Mouse (Mus musculus) spleen, postnatal 36 days (tissue): ENCODE measurements around the gene Foxp4.
A peak's percentile ranks its signal among the peaks of the same experiment; 100 is the strongest.

Source experiments
- DNase-seq, 2 experiments: peaks; one replicate each; pipeline ENCODE4 v3.0.0; 2022; ENCODE audit warnings: low spot score in 2 of 2, mixed read lengths in 1 of 2

Foxp4 gene

DNA sequence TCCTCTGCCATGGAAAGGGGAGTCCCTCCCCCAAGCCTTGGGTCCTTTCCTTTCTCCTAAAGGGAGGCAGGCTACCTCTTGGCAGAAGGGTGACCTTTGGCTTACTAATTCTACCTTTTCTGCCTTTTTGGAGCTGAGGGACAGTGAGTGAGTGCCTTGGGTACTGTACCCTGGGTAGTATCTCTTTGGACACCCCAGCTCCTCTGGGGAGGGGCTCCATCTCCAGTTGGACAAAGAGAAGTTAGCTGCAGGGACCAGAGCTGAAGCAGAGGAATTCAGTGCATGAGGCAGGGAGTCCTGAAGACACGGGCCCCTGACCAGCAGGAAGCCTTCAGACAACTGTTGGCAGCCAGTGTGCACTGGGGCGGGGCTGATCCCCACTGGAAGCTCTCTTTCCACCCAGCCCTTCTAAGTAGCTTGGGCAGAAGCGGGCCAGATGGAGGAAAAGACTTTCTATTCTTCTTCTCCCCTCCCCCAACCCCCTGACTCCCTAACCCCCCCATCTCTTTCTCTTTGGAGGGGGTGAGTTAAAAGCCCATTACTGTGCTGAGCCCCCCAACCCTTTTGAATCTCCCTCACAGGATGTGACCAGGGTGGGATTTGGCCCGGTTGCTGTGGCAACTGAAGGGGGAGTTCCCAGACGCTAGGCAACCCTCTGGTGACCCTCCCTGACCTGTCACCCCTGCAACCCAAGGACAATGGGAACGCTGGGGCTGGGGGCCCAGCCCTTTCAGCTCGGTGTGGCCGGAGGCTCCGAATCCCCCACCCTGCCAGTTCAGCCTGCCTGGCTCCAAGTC lies 26.3 kb downstream of the Foxp4 start:
- DNase-seq, result no peak

DNA sequence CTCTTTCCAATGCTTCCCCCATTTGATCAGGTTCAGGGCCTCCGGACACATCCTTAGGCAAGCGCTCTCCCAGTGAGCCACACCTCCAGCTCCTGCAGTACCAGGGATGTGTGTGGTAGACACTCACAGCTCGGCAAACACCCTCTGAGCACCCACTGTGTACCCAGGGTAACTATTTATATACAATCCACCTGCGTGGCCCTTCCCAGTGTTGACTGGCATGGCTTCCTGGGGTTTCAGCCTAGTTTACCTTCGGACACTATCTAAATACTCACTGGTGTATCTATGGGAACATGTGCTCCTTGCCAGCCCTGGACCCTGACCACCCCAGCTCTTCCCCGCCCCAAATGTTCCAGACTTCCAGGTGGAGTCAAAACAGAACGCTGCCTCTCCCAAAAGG lies 34.7 kb downstream of the Foxp4 start:
- DNase-seq, result no peak

DNA sequence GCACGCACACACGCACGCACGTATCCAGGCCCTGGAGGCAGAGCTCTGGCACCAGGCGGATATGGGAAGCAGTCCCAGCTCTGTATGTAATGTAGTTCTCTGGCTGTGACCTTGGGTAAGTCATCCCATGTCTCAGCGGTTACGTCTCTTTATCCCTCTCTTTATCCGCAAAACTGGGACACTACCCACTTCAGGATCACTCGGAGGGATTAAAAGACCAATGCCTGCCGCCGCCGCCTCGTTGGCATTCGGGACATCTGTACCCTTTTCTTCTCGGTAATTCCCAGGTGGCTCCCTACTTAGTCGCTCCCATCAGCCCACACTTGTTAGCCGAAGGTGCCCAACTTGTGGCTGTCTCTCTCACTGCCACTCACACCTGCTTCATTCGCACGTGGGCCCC lies 35.2 kb downstream of the Foxp4 start:
- DNase-seq, result no peak

DNA sequence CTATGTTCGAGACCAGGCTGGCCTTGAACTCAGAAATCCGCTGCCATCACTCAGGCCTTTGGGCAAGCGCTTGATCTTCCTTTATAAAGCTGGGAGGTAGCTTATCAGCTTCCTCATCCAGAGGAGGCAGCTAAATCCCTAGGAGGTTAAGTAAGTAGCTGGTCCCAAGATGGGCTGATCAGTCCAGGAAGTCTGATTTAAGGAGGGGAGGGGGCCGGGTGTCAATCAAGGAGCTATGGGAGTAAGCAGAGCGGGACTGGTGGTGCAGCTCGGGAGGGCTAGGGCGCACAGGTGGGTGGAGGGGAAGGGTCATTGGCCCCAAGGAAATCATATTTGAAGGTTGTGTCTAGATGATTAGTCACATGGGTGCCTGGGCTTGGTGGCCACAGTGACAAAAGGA lies 35.8 kb downstream of the Foxp4 start:
- DNase-seq, result no peak

DNA sequence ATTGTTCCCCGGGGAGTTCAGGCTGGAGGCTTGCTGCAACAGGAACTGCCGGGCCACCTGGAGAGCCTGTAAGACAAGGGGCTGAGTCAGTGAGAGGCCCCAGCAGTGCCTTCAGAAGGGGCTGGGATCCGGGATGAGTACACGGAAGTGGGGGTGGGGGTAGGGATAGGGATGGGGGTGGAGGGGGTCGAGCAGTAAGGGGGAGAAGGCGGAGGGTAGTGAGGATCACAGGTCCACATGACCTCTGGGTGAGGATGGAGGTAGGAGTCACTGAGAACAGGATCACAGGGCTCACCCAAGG lies 36.3 kb downstream of the Foxp4 start:
- DNase-seq, result peak in 1 of 2 experiments; percentile 26

DNA sequence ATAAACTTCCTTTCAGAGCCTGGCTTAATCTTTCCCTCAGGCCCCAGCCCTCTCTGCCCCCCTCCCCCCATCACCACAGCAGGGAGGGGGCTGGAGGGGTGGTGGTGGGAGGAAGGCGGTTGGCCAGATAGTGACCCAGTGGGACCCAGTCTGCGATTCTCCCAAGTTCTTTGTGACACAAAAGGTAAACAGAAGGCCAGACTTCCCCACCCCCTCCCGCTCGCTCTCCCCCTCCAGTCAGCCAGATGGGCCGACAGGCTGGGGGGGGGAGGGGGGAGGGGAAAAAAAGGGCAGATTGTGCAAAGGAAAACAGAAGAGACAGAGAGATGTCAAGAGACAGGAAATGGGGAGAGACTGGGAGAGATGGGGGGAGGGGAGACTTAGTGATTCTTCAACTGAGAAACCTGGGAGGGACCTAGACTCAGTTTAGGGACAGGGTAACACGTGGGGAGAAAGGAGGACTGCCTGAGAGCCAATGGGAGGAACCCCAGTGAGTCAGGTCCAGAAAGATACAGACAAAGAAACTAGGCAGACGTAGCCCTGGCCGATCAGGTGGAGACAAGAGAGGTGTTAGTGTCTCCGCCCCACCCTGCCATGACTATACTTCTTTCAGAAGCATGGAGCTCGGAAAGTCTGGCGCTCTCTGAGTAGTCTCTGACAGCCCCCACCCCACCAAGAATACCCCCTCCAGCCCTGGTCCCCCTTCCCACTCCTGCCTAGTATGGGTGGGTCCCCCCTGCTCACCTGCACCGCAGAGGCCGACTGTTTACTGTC lies 36.9 kb downstream of the Foxp4 start:
- no peak for DNase-seq

DNA sequence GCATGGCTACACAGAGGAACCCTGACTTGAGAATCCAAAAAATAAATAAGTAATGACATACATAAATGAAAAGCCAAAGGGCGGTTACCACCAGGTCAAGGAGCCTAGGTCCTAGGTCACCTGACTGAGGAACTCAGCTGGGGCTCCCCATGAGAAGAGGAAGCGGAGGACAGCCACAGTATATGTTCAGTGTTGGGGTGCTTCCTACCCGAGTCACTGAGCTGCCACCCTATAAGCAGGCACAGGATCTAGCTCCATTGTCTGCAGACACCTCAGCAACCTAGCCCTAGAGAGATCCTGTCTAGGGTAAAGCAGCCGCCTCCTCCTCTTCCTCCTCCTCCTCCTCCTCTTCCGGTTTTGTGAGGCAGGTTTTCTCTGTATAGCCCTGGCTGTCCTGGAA lies 41.3 kb downstream of the Foxp4 start:
- DNase-seq, result peak; percentile 29 to 34

DNA sequence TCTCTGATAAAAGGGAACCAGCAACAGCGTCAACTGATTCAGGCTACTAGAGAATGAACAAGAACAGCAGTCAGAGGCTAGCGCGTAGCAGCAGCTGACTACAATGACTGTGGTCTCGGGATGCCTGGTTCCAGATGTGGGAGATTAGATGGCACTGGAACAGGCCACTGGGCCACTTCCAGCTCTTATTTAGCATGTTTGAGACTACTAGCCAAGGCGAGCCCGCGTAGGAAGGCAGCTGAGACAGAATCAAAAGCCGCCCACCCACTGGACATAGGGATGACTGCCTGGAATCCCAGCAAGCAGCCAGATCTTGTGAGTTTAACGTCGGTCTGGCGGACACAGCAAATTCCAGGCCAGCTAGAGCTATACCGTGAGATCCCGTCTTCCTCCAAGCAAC lies 43.1 kb downstream of the Foxp4 start:
- DNase-seq, result no peak

DNA sequence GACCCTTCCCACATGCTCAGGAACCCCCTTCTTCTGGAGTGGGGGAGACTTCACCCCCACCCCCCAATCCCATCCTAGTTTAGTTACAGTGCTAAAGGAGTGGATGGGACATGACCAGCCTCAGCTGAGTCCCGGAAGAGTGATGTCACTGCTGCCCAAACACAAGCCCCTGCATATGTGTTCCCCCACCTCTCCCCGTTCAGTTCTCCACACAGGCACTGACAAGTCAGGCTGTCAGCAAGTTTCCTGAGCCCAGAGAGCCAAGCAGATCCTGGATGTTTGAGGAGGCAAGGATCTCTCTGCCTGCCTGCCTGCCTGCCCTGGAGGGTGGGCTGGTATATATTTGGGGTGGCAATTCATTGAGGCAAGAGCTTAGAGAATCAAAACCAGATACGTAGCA lies 45.2 kb downstream of the Foxp4 start:
- DNase-seq, result no peak

DNA sequence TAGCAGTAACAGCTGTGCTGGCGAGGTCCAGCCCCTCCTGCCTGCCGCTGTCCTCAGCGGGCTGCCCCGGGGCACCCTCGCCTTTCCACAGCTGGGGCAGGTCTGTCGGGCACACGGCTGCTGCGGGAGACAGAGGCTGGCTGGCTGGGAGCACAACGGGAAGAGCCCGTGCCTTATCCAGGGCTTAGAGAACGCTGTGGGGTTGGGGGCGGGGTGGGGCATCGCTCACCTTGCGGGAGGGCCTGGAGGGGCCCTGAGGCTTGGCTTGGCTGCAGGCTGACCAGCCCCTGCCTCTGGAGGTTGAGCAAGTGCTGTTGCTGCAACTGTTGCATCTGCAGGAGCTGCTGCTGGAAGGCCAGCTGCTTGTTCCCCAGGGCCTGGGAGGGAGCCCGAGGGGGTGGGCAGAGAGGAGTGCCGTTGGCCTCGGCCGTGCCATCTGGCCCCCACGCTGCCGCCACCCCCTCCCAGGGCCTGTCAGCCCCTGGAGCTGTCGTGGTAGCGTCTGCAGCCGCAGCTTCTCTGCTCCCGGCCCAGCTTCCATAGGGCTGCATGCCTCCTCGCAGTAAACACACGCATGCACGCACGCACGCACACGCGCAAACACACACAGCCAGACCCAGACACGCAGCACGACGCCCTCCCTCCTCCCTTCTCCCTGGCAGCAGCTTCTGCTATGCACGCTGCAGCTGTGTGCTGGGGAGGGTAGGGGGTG lies 45.9 kb downstream of the Foxp4 start:
- no peak for DNase-seq

DNA sequence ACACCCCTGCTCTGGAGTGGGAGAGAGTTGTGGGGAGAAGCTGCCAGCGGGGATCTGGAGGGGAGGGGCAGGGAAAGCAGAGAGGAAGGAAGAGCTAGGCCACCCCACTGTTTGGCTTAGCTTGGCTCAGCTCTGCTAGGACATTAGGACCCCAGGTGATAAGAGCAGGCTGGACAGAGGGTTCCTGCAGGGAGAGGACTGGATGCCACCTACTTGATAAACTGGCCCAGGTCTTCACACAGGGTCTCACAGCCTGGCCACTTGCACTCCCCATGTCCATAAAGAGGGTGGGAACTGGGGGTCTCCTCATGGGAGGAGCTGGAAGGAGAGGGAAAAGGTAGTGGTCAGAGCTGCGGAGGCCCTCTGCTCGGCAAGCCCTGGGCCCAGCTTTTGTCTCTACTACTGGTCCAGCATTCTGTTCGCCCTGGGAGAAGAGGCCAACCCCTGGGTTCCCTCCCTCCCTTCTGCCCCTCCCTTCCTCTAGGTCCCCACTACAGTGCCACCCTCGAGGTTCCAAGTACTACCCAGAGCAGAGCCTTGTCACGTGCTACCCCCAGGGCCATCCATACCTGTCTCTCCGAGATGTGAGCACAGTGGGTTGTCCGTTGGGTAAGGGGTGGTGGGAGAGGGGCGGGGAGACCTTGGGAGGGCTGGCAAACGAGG lies 46.6 kb downstream of the Foxp4 start:
- no peak for DNase-seq

DNA sequence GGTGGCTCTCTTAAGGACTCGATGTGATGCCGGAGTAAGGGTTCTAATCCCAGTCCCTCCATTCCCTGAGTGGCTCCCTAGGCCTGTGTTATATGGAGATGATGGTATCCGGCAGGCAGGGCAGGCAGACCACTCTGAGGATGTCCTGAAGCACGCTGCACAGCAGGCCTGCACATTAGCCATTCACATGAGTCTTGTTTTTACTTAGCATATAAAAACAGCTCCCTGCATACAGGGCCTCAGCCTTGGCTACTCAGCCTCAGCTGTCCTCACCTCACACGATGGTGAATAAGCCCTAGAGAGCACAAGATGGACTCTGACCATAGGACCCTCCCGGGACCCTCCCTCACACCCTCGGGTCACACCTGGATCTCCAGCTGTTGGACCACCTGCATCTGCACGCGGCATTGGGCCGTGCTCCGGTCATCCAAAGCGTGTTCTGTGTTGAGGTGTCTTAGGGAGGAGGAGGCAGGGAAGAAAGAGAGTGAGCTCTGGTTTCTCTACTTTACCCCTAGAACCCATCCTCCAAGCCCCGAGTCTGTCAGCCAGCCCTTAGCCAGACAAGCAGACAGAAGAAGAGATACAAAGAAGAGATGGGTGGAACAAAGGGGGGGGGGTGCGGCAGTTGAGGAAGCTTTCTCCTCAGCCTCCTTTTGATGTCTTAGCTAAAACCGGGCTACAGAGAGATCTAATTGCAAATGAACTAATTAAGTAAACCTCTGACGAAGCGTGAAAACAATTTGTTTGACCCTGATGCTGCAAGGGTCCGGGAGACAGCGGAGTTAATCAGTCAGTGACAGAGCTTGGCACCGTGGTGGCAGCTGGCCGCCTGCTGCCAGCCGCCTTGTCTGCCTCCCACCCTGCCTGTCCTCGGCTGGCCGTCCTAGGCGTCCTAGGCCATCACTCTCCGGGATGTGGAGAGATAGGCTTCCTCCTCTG lies 47.4 kb downstream of the Foxp4 start:
- no peak for DNase-seq

DNA sequence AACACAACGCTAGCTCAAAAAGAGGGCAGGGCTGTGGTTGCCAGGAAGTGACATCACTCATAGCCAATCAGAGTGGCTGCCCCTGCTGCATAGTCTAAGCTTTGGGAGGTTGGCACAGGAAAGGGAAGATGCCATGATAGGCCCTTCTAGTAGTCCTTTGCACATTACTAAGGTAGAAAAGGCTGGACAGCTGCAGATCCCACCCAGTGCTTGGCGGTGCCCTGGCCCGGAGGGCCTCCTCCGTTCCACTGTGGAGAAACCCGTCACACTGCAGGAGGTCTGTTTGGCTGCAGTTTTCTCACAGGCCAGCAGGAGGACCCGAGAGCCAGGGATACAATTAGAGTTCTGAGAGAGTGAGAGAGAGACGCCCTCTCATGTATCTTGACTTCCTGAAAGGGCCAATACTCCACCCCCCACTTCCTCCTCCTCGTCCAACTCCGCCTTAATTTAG lies 51.1 kb downstream of the Foxp4 start:
- peak; percentile 84 to 90 for DNase-seq

DNA sequence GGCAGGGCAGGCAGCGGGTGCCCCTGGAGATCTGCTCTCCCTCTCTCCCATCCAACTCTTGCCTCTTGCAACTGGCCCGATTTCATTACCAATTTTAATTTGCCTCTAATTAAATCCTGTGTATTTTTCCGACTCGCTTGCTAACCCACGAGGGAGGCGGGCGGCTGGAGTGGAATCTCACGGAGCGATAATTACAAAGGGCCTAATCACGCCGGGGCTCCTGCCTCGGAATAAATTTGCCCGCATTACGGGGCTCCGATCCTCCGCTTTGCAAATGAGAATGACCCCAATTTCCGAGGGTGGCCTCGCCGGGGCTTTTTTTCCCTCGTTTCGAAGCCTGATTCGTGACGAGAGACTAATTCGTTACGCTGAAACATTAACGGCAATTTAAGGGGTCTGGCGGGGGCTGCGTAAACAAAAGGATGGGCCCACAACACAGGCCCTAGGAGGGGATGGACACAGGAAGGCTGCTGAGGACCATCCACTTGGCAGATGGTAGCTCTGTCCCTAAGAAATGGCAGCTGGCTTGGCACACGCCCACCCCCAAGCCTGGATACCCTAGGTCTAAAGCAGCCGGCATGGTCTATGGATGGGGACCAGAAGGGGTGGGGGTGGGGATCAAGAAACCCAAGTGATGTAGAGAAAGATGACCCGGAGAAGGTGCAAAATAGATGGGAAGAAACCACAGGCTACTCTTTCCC lies 52.0 kb downstream of the Foxp4 start:
- no peak for DNase-seq

DNA sequence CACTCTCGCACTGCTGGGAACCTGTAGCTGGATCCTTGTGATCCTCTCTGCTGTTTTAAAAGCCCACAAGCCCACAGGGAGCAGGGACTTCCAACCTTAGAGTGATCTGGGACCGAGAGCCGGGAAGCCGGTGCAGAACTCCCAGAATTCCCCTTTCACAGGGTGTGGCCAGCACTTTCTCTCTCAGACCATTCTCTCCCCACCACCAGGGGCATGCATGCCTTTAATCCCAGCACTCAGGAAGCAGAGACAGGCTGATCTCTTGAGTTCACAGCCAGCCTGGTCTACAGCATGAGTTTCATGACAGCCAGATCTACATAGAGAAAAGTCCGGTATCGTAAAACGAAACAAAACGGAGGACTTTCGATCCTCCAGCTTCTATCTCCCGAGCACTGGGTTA lies 54.6 kb downstream of the Foxp4 start:
- DNase-seq, result no peak

DNA sequence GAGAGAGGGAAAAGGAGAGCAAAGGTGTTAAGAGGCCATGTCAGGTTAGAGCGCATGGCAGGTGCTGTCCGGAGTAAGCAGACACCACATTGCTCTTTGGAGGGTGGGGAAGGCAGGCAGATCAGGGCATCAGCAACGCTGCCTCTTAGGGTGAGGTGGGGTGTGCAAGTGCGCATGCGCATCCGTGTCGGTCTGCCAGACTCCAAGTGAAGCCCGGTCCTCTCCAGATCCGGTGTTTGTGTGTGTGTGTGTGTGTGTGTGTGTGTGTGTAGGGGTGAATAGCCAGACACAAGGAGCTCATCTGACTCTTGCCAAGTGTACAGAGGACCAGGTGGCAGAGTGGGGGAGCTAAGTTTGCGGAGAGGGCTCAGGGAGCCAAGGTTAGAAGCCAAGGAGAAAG lies 58.4 kb downstream of the Foxp4 start:
- DNase-seq, result no peak

DNA sequence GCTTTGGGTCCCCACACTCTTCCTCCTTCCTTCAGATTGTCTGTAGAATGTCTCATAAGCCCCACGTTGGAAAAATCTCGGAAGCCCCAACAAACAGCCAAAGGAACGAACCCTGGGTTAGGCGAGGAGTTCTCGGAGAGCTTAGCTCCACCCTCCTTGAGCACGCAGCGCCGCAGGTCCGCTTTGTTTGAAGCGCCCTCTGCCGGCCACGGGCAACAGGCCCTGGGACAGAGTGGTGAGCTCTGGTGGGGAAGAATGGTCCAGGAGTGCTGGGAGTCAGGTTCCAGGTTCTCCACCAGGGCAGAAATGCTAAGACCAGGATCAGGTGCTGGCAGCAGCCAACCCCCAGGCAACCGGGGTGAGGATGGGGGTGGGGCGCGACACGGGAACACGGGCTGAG lies 59.9 kb downstream of the Foxp4 start:
- DNase-seq, result peak; percentile 73 to 80

DNA sequence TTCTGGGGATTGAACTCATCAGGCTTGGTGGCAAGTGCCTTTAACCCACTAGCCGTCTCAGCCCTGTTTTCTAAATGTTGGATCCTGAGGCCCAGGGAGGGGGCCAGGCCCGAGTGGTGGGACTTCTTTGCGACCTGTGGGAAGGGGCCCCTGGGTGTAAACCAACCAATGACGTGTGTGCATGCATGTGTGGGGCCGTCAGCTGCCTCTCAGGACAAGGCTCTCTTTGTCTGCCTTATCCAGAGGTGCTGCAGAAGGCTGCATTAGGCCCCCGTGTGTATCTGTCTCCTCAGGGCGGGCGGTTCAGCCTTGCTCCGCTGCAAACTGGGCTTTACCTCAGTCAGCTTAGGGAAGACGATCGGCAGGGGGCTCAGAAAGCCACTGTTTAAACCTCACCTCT lies 61.0 kb downstream of the Foxp4 start:
- no peak for DNase-seq

DNA sequence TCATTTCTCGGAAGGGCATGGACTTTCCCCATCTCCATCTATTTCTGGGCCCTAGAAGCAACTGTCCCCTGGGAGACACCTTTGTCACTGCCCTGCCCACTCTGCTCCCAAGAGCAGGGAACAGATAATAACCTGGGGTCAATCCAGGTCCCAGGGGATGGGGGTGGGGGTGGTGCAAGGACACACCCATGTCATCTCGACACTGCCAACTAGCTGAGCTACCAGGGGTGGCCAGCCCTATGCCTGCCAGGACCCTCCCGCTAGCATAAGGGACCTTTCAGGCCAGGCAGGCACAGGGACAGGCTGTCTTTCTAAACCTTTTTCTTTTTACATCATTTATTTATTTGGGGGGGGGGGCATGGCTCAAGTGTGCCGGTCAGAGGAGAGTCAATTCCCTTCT lies 61.4 kb downstream of the Foxp4 start:
- DNase-seq, result no peak

DNA sequence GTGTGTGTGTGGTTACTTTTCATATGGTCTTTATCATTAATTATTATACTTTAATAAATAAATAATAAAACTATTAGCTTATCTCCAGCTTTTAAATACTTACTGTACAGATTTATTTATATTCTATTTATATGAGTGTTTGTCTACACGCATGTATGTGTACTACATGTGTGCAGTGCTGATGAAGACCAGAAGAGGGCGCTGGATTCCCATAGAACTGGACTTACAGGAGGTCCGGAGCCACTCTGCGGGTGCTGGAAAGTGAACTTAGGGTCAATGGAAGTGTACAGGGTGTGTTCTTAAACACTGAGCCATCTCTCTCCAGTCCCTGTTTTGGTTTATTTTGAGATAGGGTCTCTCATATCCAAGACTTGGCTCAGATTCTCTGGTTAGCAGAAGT lies 68.9 kb downstream of the Foxp4 start:
- no peak for DNase-seq

DNA sequence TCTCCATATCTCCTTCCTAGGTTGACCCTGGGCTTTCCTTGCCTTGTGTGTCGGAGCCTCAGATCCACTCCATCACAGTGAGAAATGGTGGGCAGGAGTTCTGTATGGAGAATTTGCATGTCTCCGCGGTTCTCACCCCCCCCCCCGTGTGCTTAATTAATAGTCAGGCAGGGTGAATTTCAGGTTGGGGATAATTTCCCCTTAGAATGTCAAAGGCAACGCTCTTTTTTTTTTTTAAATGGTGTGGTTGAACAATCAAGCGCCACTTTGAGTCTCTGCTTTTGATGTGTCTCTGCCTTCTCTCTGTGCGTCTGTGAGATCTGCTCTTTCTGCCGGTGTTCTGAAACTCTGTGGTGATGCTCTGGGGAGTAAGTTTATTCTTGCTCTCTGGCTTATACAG lies 69.5 kb downstream of the Foxp4 start:
- DNase-seq, result no peak
